Mouse (Mus musculus) heart, adult 2 months (tissue): ENCODE data around the gene Bcas3. TPM values are rescaled to one million over a fixed set of nuclear protein-coding genes. Genes with fewer than 3 reads are reported as not detected.

Source experiments
- DNase-seq, 2 experiments: peaks; one replicate each; pipeline ENCODE4 v3.0.0; 2021
- H3K27ac ChIP-seq: fragments of 200-600 bp; 2 replicates; pipeline ENCODE4 v1.8.1; 2022
- H3K27me3 ChIP-seq: fragments of 200-500 bp; 2 replicates; pipeline ENCODE4 v1.6.1; 2012; ENCODE audit warnings: mild to moderate bottlenecking, low read length, inconsistent platforms, mixed read lengths; ENCODE audit not compliant: control insufficient read depth, insufficient read depth
- H3K36me3 ChIP-seq: fragments of 200-500 bp; 2 replicates; pipeline ENCODE4 v1.6.1; 2012; ENCODE audit warnings: low read length, inconsistent platforms; ENCODE audit not compliant: control insufficient read depth, insufficient read depth
- H3K4me1 ChIP-seq: fragments of 200-500 bp; 2 replicates; pipeline ENCODE4 v1.6.1; 2011; ENCODE audit warnings: low read length; ENCODE audit not compliant: control insufficient read depth, insufficient read depth
- H3K4me3 ChIP-seq: fragments of 200-600 bp; 2 replicates; pipeline ENCODE4 v1.8.1; 2022
- H3K79me2 ChIP-seq: fragments of 200-500 bp; replicated peaks from 2 replicates; pipeline ENCODE4 v1.6.1; 2012; ENCODE audit warnings: mild to moderate bottlenecking, inconsistent platforms, low read length, moderate library complexity, mixed read lengths; ENCODE audit not compliant: control insufficient read depth, insufficient read depth
- H3K9ac ChIP-seq: fragments of 200-500 bp; 2 replicates; pipeline ENCODE4 v1.6.1; 2012; ENCODE audit warnings: low read depth, mild to moderate bottlenecking, control low read depth, inconsistent platforms, low read length, mixed read lengths
- CTCF ChIP-seq: fragments of 200-600 bp; IDR thresholded peaks from 2 replicates; pipeline ENCODE4 v1.8.1; 2022; ENCODE audit warnings: antibody characterized with exemption, mild to moderate bottlenecking, moderate library complexity
- EP300 ChIP-seq: fragments of 200-500 bp; IDR thresholded peaks from 2 replicates; pipeline ENCODE4 v1.6.1; 2011; ENCODE audit warnings: low read depth, low read length, control low read depth; ENCODE audit not compliant: insufficient read depth
- POLR2A ChIP-seq: fragments of 200-500 bp; IDR thresholded peaks from 2 replicates; pipeline ENCODE4 v1.6.1; 2011; ENCODE audit warnings: mild to moderate bottlenecking, low read depth, low read length, control low read depth; ENCODE audit not compliant: insufficient read depth
- WGBS: fragments of 180-500 bp; shearing (Covaris S2); methylation state at CpG from one replicate; pipeline ENCODE4 v1.1.7; 2018; 5-methylcytosine and 5-hydroxymethylcytosine counted together
- intact Hi-C: fragments of 180-260 bp; cut with DNase I; formaldehyde crosslinking; loops from one replicate; pipeline ENCODE4 v1.15.1; 2025
- polyA plus RNA-seq: library from polyadenylated mRNA; depleted of rRNA; stranded (reverse); fragments of >200 nt; gene quantifications from 2 replicates; pipeline ENCODE4 v1.2.3, GENCODE M21; 2012
- total RNA-seq, 2 experiments: library from RNA; stranded (reverse); gene quantifications; 2 replicates each; pipeline ENCODE4 v1.2.3; 2021

Gene Bcas3
- total and polyA plus RNA-seq, 3 experiments: 26.6 to 40.4 (median 36.0) TPM

DNA sequence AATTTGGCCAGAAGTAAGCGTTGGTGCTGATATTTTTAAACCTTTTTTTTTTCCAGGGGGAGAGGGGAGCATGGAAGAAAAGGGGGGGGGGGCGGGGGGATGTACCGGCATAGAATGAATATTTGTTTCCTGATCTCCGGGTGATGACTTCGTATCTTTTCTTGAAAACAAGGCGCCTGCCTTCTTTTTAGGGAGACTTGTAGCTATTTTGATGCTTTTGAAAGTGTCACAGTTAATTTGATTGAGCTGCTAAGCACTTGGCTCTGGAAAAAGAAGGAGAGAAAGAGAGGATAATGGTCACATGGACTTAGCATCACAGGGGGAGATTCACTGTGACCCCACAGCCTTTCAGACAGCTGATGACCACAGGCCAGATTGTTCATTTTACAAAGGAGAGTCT, 413.8 kb downstream of the Bcas3 start:
- no peaks in the 10 kb centered on the region for H3K27me3 ChIP-seq
- peaks cover 2% of the 10 kb centered on the region for H3K4me1 ChIP-seq
- no peak overlapping the region for H3K9ac ChIP-seq
- no peak for TF ChIP-seq POLR2A
- no peak for TF ChIP-seq CTCF
- TF ChIP-seq EP300: no peak
- WGBS: 64% methylated on average over 6 of the region's 6 CpGs
- no peak overlapping the region for H3K4me3 ChIP-seq
- intact Hi-C loops: no loop called here
- no peak for DNase-seq
- no peaks in the 10 kb centered on the region for H3K79me2 ChIP-seq
- peak overlapping the region; percentile 26; the same call in 1 of the 2 replicates for H3K27ac ChIP-seq
- no peaks in the 10 kb centered on the region for H3K36me3 ChIP-seq

GRCm38 (mm10) chr11:85769740-85770139, 416.8 kb downstream of the Bcas3 start:
- WGBS: 94% methylated on average over 2 of the region's 2 CpGs
- Histone ChIP-seq H3K9ac (no peak overlapping the region), H3K4me1 (peaks cover 2% of the 10 kb centered on the region), H3K27ac (no peak overlapping the region), H3K27me3 (no peaks in the 10 kb centered on the region), H3K79me2 (no peaks in the 10 kb centered on the region), H3K4me3 (no peak overlapping the region), H3K36me3 (no peaks in the 10 kb centered on the region)
- DNase-seq: no peak
- TF ChIP-seq CTCF: no peak
- no peak for TF ChIP-seq POLR2A
- TF ChIP-seq EP300: no peak
- intact Hi-C loops: no loop called here

- 53% methylated on average over 4 of the region's 4 CpGs for WGBS
- Histone ChIP-seq H3K9ac (no peak overlapping the region), H3K27ac (no peak overlapping the region), H3K4me3 (no peak overlapping the region), H3K4me1 (peaks cover 3% of the 10 kb centered on the region), H3K79me2 (no peaks in the 10 kb centered on the region), H3K27me3 (no peaks in the 10 kb centered on the region), H3K36me3 (no peaks in the 10 kb centered on the region)
- TF ChIP-seq POLR2A: no peak
- TF ChIP-seq CTCF: no peak
- TF ChIP-seq EP300: no peak
- no peak for DNase-seq
- intact Hi-C loops: no loop called here
Observed at GRCm38 (mm10) chr11:85773391-85773790, 420.4 kb downstream of the Bcas3 start.

GRCm38 (mm10) chr11:85774707-85775106, 421.7 kb downstream of the Bcas3 start:
- intact Hi-C loops: no loop called here
- no peak for TF ChIP-seq POLR2A
- TF ChIP-seq CTCF: no peak
- no peak for TF ChIP-seq EP300
- Histone ChIP-seq H3K27ac (no peak overlapping the region), H3K9ac (no peak overlapping the region), H3K4me3 (no peak overlapping the region), H3K27me3 (no peaks in the 10 kb centered on the region), H3K79me2 (no peaks in the 10 kb centered on the region), H3K4me1 (peaks cover 3% of the 10 kb centered on the region), H3K36me3 (no peaks in the 10 kb centered on the region)
- no peak for DNase-seq
- WGBS: 83% methylated on average over 6 of the region's 6 CpGs

DNA sequence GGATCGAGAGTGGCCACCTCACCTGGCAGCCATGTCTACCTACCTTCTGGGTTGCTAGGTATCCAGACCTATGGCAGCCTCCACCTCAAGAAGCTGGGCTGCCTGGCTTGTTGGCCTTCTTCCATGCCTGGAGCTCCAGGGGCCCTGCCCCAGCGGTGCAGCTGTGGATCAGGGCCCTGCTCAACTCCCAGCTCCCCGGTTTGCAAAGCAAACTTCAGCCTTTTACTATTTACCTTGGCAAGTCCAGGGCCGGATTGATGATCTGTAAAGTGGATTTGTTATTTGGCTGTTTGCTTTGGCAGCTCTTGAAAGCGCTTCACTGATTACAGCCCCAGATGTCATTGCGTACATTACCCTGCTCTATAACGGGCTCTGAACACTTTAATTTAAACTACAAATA, 422.5 kb downstream of the Bcas3 start:
- Histone ChIP-seq H3K4me1 (peaks cover 3% of the 10 kb centered on the region), H3K4me3 (no peak overlapping the region), H3K9ac (no peak overlapping the region), H3K27ac (no peak overlapping the region), H3K27me3 (no peaks in the 10 kb centered on the region), H3K36me3 (no peaks in the 10 kb centered on the region), H3K79me2 (no peaks in the 10 kb centered on the region)
- peak; percentile 40 to 42 for DNase-seq
- TF ChIP-seq EP300: no peak
- no peak for TF ChIP-seq POLR2A
- TF ChIP-seq CTCF: no peak
- intact Hi-C loops: no loop called here
- 28% methylated on average over 7 of the region's 7 CpGs for WGBS

DNA sequence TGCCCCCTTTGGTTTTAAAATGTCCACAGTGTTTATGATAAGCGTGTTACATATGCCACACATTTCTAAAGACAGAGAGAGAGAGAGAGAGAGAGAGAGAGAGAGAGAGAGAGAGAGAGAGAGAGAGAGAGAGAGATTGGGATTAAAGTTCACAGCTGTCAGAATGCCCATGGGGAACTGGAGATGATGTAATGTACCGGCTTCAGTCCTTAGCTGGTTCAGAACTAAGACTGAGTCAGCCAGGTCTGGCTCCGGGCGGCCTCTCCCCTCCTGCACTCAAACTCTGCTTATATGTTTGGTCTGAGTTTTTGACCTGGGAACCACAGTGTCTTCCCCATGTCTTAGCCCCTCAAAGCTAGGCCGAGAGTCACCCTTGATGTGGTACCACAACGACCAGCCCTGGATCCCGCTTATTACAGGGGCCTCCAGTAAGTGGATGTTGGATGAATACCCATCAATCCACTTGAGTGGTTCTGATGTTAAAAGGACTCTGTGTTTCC, 423.9 kb downstream of the Bcas3 start:
- TF ChIP-seq CTCF: no peak
- TF ChIP-seq POLR2A: no peak
- no peak for TF ChIP-seq EP300
- 81% methylated on average over 7 of the region's 7 CpGs for WGBS
- no peaks in the 10 kb centered on the region for H3K27me3 ChIP-seq
- no peaks in the 10 kb centered on the region for H3K79me2 ChIP-seq
- peaks cover 3% of the 10 kb centered on the region for H3K4me1 ChIP-seq
- no peak overlapping the region for H3K27ac ChIP-seq
- H3K36me3 ChIP-seq: no peaks in the 10 kb centered on the region
- H3K9ac ChIP-seq: no peak overlapping the region
- no peak overlapping the region for H3K4me3 ChIP-seq
- intact Hi-C loops: no loop called here
- peak in 1 of 2 experiments; percentile 26 for DNase-seq
